Mouse (Mus musculus): ENCODE measurements around the gene Trpt1. TPM values are rescaled to one million over a fixed set of nuclear protein-coding genes. Genes with fewer than 3 reads are reported as not detected.
A peak's percentile ranks its signal among the peaks of the same experiment; 100 is the strongest.

Trpt1 gene
- polyA plus RNA-seq, 1 experiment from 2014 or later: 2.9 TPM

- TF ChIP-seq CTCF (IDR thresholded peaks at IDR 0.05; ENCODE audit: low read depth) (no peak), EP300 (IDR thresholded peaks at IDR 0.05; ENCODE audit: low read depth) (no peak)
- Histone ChIP-seq H3K4me1 (ENCODE audit: insufficient read depth) (peaks cover 46% of the 10 kb centered on the region), H3K4me2 (ENCODE audit: low read depth, low read length) (no peak overlapping the region), H3K9me3 (ENCODE audit: low read length) (no peaks in the 10 kb centered on the region), H3K27ac (ENCODE audit: low read depth) (no peak overlapping the region), H3K4me3 (ENCODE audit: low read depth, low read length) (no peak overlapping the region), H3K27me3 (ENCODE audit: insufficient read depth, low read length) (no peaks in the 10 kb centered on the region), H3K9ac (replicated peaks) (no peak overlapping the region), H3K36me3 (replicated peaks; ENCODE audit: insufficient read depth, low read length) (peaks cover 2% of the 10 kb centered on the region)
- no peak for DNase-seq
- WGBS (ENCODE audit: insufficient replicate concordance): 77% methylated on average over 13 of the region's 13 CpGs
- ATAC-seq: no peak
Measured at GRCm38 (mm10) chr19:6972247-6972917, 23.5 kb upstream of the Trpt1 start.

DNA sequence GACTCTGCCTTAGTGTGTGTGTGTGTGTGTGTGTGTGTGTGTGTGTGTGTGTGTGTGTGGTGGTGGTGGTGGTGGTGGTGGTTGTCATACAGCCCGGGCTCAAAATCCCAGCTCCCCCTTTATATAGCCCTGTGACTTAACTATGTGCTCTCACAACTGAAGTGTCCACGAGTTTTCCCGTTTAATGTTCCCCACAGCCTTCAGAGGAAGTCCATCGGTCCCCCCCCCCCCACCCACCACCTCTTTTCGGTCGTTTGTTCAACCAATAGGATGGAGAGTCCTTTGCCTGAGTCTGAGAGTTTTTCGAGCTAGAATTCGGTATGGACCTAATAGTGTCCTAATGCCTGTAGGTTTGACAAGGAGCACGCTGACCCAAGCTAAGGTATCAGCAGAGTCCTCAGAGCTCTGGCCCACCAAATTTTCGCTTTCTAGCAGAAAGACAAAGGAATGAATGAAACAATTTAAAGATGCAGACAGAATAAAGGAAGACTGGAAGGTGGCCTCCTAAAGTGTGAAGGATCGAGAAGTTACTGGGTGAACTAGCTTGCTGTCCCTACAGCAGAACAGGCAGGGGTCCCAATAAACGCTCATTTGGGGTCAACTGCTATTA, 22.2 kb upstream of the Trpt1 start:
- Histone ChIP-seq H3K9me3 (ENCODE audit: low read length) (no peaks in the 10 kb centered on the region), H3K27me3 (ENCODE audit: insufficient read depth, low read length) (no peaks in the 10 kb centered on the region), H3K27ac (ENCODE audit: low read depth) (0 out of 2 replicates have a peak overlapping the region, but pooled peaks have one; percentile 3), H3K36me3 (replicated peaks; ENCODE audit: insufficient read depth, low read length) (peaks cover 7% of the 10 kb centered on the region), H3K4me2 (ENCODE audit: low read depth, low read length) (peak overlapping the region; percentile 98), H3K4me1 (ENCODE audit: insufficient read depth) (peaks cover 46% of the 10 kb centered on the region), H3K4me3 (ENCODE audit: low read depth, low read length) (peak overlapping the region; percentile 65), H3K9ac (replicated peaks) (peak overlapping the region; percentile 74; the same call in 1 of the 2 replicates)
- ATAC-seq (no peak), DNase-seq (no peak)
- TF ChIP-seq CTCF (IDR thresholded peaks at IDR 0.05; ENCODE audit: low read depth): no peak
- TF ChIP-seq EP300 (IDR thresholded peaks at IDR 0.05; ENCODE audit: low read depth): no peak
- WGBS (ENCODE audit: insufficient replicate concordance): 25% methylated on average over 12 of the region's 12 CpGs

DNA sequence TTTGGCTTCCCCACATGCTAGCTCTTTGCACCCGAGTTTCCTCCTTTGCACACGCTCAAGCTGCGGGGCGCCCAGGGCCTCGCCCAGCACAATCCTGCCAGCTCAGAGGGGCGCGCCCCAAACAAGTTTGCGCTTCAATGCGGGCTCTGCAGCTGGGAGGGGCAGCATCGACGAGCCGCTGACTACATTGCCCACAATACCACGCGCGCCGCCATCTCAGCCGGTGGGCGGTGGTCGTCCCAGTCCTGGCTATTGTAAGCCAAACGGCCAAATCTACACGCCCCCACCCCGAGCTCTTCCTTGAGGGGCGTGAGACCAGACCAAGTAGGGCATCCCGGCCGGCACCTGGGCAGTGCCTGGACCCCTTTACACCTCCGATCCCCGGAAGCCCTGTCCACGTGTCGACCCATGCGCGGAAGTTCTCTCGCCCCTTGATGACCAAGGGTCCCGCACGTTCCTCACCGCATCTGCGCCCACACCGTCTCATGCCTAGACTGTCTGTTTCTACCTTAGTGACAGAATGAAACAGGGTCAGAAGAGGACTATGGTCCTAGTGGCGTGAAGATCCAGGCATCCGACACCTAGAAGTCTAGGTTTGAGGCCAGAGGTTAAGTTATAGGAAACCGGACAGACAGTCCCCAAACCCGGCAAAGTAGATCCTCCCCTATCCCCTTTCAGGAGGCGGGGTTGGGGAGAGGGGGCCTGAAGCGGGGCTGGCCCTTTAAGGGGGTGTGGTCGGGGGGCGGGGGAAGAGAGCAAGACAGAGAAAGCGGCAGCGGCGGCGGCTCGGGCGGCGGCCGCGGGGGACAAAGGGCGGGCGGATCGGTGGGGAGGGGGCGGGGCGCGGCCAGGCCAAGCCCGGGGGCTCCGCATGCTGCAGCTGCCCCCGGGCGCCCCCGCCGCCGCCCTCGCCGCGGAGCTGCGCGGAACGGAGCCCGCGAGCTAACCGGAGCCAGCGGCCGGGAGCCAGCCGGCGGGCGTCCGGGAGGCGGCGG, 21.4 kb upstream of the Trpt1 start, which contains the start of gene Ppp1r14b:
Gene Ppp1r14b (plus strand): TSS at position 758 of the 995 bp plus-strand sequence.
- peak within 1 kb of the TSS; percentile 88 for H3K27ac ChIP-seq (ENCODE audit: low read depth)
- WGBS (ENCODE audit: insufficient replicate concordance): 1% methylated on average over 63 of the region's 84 CpGs
- H3K9me3 ChIP-seq (ENCODE audit: low read length): no peaks in the 10 kb centered on the region
- peak within 1 kb of the TSS; percentile 74 for H3K9ac ChIP-seq (replicated peaks)
- H3K4me1 ChIP-seq (ENCODE audit: insufficient read depth): peaks cover 47% of the 10 kb centered on the region
- H3K4me2 ChIP-seq (ENCODE audit: low read depth, low read length): peak within 1 kb of the TSS; percentile 98
- TF ChIP-seq CTCF (IDR thresholded peaks at IDR 0.05; ENCODE audit: low read depth) (no peak), EP300 (IDR thresholded peaks at IDR 0.05; ENCODE audit: low read depth) (no peak)
- H3K4me3 ChIP-seq (ENCODE audit: low read depth, low read length): peak within 1 kb of the TSS; percentile 65
- DNase-seq (peak; percentile 88), ATAC-seq (peak; percentile 62)
- no peaks in the 10 kb centered on the region for H3K27me3 ChIP-seq (ENCODE audit: insufficient read depth, low read length)
- H3K36me3 ChIP-seq (replicated peaks; ENCODE audit: insufficient read depth, low read length): peaks cover 7% of the 10 kb centered on the region

GRCm38 (mm10) chr19:6975537-6976521, 20.1 kb upstream of the Trpt1 start, which contains the start of gene Plcb3:
Plcb3 (minus strand) TSS chr19:6976470.
- peak; percentile 36; the same call in 1 of the 2 replicates for TF ChIP-seq EP300 (IDR thresholded peaks at IDR 0.05; ENCODE audit: low read depth)
- TF ChIP-seq CTCF (IDR thresholded peaks at IDR 0.05; ENCODE audit: low read depth): peak; percentile 60
- Histone ChIP-seq H3K4me3 (ENCODE audit: low read depth, low read length) (peak within 1 kb of the TSS; percentile 65), H3K9ac (replicated peaks) (peak within 1 kb of the TSS; percentile 74), H3K27ac (ENCODE audit: low read depth) (peak within 1 kb of the TSS; percentile 88), H3K9me3 (ENCODE audit: low read length) (no peaks in the 10 kb centered on the region), H3K27me3 (ENCODE audit: insufficient read depth, low read length) (no peaks in the 10 kb centered on the region), H3K36me3 (replicated peaks; ENCODE audit: insufficient read depth, low read length) (peaks cover 7% of the 10 kb centered on the region), H3K4me1 (ENCODE audit: insufficient read depth) (peaks cover 37% of the 10 kb centered on the region), H3K4me2 (ENCODE audit: low read depth, low read length) (peak within 1 kb of the TSS; percentile 98)
- WGBS (ENCODE audit: insufficient replicate concordance): under 1% methylated on average over 16 of the region's 16 CpGs
- DNase-seq (peak; percentile 79), ATAC-seq (no peak)

Measured in liver, postnatal 0 days (tissue).